Mouse (Mus musculus) megakaryocyte, embryonic 14.5 days (primary cell): Measurements from ENCODE around the gene Ankrd17. TPM values are rescaled to one million over a fixed set of nuclear protein-coding genes. Genes with fewer than 3 reads are reported as not detected.
A peak's percentile ranks its signal among the peaks of the same experiment; 100 is the strongest.

Experiments used
- H3K27me3 ChIP-seq: replicated peaks from 2 replicates; pipeline ENCODE3; 2012; ENCODE audit warnings: inconsistent platforms
- H3K36me3 ChIP-seq: replicated peaks from 2 replicates; pipeline ENCODE3; 2012; ENCODE audit warnings: low read length, inconsistent platforms, mixed read lengths
- H3K4me1 ChIP-seq: 2 replicates; pipeline ENCODE4 v1.6.1; 2012; ENCODE audit warnings: inconsistent platforms
- H3K4me3 ChIP-seq: replicated peaks from 2 replicates; pipeline ENCODE3; 2012; ENCODE audit warnings: moderate library complexity, mild to moderate bottlenecking, inconsistent platforms
- H3K9me3 ChIP-seq: 2 replicates; pipeline ENCODE4 v1.6.1; 2012; ENCODE audit warnings: inconsistent platforms
- FLI1 ChIP-seq: IDR thresholded peaks from 2 replicates; pipeline ENCODE4 v1.6.1; 2012; ENCODE audit warnings: low read length, inconsistent platforms, mixed read lengths
- GATA1 ChIP-seq: IDR thresholded peaks from 3 replicates; pipeline ENCODE4 v1.6.1; 2012; ENCODE audit warnings: mixed read lengths, low read length, inconsistent platforms, borderline replicate concordance
- polyA plus RNA-seq: library from polyadenylated mRNA; stranded (reverse); fragments of >175 nt; gene quantifications from 2 replicates; pipeline ENCODE4 v1.2.3, GENCODE M21; 2012; ENCODE audit warnings: low replicate concordance; ENCODE audit not compliant: insufficient read depth

Gene Ankrd17
- polyA plus RNA-seq: 5.3 and 6.6 TPM in 2 replicates

DNA sequence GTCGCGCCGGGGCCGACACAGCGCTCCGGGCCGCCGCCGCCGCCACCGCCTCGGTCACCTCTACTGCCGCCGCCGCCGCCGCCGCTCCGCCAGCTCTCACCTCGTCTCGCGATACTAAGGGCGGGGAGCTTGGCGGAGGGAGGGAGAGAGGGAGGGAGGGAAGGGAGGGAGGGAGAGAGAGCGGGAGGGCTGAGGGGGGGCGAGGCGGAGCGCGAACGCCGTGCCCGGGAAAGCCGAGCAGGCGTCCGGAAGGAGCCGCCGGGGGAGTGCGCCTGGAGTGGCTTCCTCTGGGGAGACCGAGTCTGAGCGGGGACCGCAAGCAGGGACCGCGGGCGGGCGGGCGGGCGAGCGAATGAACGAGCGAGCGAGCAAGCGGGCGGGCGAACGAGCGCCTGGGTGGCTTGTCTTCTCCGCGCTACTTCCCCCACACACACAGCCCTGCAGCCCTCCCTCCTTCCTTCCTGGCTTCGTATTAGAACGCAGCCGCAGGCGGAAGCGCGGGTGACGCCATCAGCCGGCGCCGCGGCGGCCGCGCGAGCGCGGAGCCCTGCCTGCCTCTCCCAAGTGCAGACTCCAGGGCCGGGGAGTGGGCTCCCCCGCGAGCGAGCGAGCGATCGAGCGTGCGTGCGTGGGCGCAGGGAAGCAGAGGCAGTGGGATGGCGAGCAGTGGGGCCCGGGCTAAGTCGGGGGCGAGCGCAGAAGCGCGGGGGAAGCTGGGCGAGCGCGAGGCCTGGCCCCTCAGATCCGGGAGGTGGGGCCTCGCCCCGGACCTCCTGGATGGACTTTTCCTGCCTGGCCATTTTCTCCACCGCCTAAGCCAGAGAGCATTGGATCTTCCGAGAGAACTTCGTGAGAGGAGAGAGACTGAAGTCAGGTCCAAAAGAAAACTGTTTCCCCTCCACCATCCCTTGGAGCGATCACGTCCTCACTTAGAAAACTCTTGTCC lies at the start of gene Ankrd17:
Gene Ankrd17 (minus strand): TSS at position 457 of the 946 bp plus-strand sequence.
- peaks cover 3% of the 10 kb centered on the region for H3K9me3 ChIP-seq
- H3K4me1 ChIP-seq: peaks cover 30% of the 10 kb centered on the region
- peak within 1 kb of the TSS; percentile 100 for H3K4me3 ChIP-seq
- peaks cover 19% of the 10 kb centered on the region for H3K36me3 ChIP-seq
- TF ChIP-seq GATA1 (no peak), FLI1 (no peak)
- H3K27me3 ChIP-seq: no peaks in the 10 kb centered on the region

DNA sequence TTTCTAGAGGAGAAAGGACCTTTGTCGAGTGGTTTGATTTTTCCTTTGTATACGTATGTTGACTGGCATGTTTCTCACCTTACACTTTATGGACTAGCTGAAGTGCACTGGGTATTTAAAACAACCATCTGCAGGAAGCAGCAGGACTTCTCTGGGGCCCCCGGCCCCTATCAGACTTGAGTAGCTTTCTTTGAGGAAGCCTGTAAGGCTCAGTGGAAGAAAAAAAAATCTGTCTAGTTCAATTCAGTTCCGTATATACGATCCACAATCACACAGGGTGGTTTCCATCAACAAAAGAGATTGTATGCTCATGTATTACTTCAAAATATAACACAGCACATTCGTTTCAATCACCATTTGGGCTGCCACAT lies 48.5 kb upstream of the Ankrd17 start:
- Histone ChIP-seq H3K9me3 (no peaks in the 10 kb centered on the region), H3K4me1 (no peaks in the 10 kb centered on the region), H3K36me3 (no peaks in the 10 kb centered on the region), H3K27me3 (no peaks in the 10 kb centered on the region), H3K4me3 (no peak overlapping the region)
- TF ChIP-seq FLI1 (no peak), GATA1 (no peak)

DNA sequence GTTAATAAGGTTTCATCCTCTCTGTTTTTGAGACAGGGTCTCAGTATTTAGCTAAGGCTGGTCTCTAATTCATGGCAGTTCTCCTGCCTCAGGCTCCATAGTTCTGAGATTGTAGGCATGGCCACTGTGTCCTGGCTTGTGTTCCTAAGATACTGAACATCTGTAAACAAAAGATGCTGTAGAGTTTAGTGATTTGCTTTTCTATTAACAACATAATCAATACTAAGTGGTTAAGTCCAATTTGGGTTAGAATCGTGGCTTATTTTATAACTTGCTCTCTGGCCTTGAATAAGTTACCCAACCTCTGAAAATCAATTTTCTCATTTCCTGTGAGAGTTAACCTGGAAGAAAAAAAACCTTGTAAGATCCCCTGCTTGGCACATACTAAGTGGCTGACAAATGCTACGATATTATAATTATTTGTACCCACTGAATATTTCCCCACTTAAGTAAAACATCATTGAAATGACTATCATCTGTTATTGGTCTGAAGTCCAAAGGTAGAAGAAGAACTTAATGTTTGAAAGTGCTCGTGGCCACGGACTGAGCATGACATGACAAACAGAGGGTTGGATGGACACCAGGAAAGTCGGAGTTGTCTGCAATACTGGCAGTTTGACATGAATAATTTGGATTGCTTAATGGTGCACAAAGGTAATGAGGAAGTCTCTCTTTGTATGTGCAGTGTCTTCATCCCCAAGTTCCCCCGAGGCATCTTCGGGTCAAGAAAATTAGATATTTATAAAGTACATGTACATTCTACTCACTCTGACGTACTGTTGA lies 48.0 kb upstream of the Ankrd17 start:
- TF ChIP-seq FLI1: no peak
- TF ChIP-seq GATA1: no peak
- no peaks in the 10 kb centered on the region for H3K36me3 ChIP-seq
- H3K27me3 ChIP-seq: no peaks in the 10 kb centered on the region
- H3K4me3 ChIP-seq: no peak overlapping the region
- no peaks in the 10 kb centered on the region for H3K4me1 ChIP-seq
- H3K9me3 ChIP-seq: no peaks in the 10 kb centered on the region

DNA sequence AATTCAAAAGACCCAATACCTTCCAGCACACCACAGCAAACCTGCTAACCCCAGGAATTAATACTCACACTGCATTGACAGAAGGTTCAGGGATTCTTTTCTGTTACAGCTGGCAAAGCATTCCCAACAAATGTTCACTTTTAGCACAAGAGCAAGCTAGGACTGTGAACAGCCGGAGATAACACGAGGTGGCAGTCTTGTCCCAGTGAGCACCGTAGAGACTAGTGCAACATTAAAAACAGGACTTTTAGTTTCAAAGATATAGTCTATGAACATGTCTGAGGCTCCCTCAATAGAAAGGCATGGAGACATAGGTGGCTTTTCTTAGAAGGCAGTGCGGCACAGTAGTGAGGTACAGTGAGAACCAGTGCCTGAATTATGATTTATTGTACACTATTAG lies 38.8 kb upstream of the Ankrd17 start:
- TF ChIP-seq GATA1: no peak
- TF ChIP-seq FLI1: no peak
- Histone ChIP-seq H3K4me1 (peaks cover 10% of the 10 kb centered on the region), H3K36me3 (no peaks in the 10 kb centered on the region)

DNA sequence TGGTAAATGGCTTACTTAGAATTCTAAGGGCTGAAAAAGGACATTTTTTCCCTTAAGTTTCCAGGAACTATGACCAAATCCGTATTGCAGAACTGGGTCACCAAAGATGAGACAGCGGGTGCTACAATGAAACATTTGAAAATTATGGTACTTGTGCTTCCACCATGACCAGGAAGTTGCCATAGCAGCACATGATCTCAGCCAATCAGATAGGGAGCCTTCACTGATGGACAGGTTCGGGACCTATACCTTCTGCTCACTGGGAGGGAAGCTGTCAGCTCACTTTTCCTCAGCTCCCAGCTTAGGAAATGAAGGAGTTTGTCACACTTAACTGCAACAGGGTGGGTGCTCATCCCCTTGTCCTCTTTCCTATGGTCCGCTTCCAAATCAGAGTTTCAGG lies 30.4 kb upstream of the Ankrd17 start:
- Histone ChIP-seq H3K4me1 (peaks cover 12% of the 10 kb centered on the region), H3K36me3 (no peaks in the 10 kb centered on the region), H3K4me3 (no peak overlapping the region), H3K27me3 (no peaks in the 10 kb centered on the region), H3K9me3 (no peaks in the 10 kb centered on the region)
- TF ChIP-seq FLI1: no peak
- no peak for TF ChIP-seq GATA1

More for the DNA sequence above, 38.8 kb upstream of the Ankrd17 start:
- Histone ChIP-seq H3K27me3 (no peaks in the 10 kb centered on the region), H3K9me3 (no peaks in the 10 kb centered on the region), H3K4me3 (no peak overlapping the region)

DNA sequence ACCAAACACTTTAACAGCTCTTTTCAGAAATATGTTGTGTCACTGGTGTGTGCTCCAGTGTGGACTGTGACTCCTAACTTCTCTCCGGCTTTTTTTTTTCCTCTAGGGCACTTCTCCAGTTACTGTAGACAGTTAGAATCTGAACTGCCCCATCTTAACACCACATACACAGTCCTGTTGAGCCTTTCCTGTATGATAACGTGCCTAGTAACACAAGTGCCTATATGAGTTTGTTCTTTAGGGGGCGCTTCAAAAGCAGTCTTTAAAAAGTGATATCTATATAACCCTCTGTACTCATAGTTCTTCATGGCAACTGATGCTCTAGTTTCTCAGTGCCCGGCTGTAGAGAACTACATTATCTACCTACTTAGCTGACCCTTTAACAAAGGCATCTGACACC lies 27.9 kb upstream of the Ankrd17 start:
- TF ChIP-seq GATA1 (no peak), FLI1 (no peak)
- H3K4me3 ChIP-seq: no peak overlapping the region
- no peaks in the 10 kb centered on the region for H3K27me3 ChIP-seq

DNA sequence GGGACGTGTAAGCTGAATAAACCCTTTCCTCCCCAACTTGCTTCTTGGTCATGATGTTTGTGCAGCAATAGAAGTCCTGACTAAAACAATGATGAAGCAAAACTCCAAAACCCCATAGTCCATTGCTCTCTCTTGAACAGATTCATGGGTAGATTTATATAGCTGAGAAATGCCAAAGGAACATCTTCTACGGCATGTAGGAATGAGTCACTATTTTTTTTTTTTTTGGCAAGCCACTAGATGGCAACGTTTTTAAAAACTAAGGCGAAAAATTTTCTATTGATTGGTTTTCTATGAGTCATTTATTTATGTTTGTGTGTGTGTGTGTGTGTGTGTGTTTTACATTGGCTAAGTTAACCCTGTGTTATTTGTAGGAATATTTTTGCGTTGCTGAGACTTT lies 27.4 kb upstream of the Ankrd17 start:
- TF ChIP-seq FLI1: no peak
- no peak for TF ChIP-seq GATA1
- no peaks in the 10 kb centered on the region for H3K27me3 ChIP-seq
- H3K36me3 ChIP-seq: no peaks in the 10 kb centered on the region
- peaks cover 11% of the 10 kb centered on the region for H3K4me1 ChIP-seq
- H3K4me3 ChIP-seq: no peak overlapping the region
- H3K9me3 ChIP-seq: no peaks in the 10 kb centered on the region

More for the DNA sequence above, 27.9 kb upstream of the Ankrd17 start:
- Histone ChIP-seq H3K4me1 (peaks cover 11% of the 10 kb centered on the region), H3K36me3 (no peaks in the 10 kb centered on the region), H3K9me3 (no peaks in the 10 kb centered on the region)

DNA sequence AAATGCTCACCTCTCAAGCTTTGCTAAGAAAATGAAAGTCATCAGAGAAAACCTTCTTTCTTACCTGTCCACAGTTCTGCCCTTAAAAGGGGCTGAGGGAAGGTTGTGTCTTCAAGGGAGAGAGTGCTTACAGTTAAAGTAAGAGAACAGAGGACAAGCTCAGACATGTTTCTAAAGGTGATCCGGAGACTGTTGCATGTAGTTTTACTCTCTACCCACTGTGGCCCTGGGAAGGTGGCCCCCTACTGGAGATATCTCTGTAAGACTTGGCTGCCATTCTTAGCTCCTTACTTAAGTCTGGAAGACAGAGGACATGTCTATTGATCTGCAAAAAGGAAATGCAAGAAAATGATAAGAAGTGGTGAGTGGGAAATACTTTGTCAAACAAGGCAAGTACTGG lies 16.7 kb upstream of the Ankrd17 start:
- Histone ChIP-seq H3K9me3 (no peaks in the 10 kb centered on the region), H3K4me1 (peaks cover 35% of the 10 kb centered on the region), H3K4me3 (peak overlapping the region; percentile 35), H3K27me3 (no peaks in the 10 kb centered on the region), H3K36me3 (no peaks in the 10 kb centered on the region)
- TF ChIP-seq FLI1: no peak
- no peak for TF ChIP-seq GATA1

DNA sequence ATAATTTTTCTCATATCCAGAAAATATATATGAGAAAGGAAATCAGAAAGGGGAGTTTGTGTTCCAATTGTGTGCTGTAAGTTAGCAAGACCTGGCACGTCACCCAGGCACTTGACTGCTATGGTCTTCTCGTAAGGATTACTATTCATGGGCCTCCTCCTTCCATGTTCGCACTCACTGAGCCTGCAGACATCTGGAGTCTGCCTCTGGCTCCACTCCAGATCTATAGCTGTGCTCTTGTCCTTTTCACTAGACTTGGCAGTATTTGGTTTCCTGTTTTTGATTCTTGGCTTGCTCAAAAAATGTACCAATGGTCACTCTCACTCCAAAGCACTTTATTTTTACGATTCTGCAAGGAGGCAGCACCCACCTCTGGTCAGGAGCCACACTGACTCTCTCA lies 15.1 kb upstream of the Ankrd17 start:
- Histone ChIP-seq H3K4me1 (peaks cover 20% of the 10 kb centered on the region), H3K27me3 (no peaks in the 10 kb centered on the region), H3K4me3 (no peak overlapping the region), H3K36me3 (no peaks in the 10 kb centered on the region), H3K9me3 (no peaks in the 10 kb centered on the region)
- TF ChIP-seq FLI1 (no peak), GATA1 (no peak)

DNA sequence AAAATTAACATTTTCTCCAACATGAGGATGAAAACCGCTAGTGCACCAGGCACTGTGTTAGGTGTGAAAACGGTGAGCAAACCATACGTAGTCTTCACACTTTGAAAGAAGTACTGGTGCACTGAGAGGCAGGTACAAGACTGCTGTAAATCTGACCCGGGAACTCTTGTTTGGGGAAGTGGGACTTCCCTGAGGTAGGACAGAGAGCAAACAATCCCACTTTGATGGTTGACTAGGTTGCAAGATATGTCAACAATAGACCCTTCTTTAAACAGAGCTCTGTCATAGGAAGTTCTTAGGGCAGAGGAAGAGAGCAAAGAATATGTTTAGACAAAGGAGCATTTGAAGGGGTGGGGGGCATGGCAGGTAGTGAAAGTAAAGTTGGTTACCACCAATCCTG lies 7.3 kb upstream of the Ankrd17 start:
- H3K4me3 ChIP-seq: no peak overlapping the region
- no peaks in the 10 kb centered on the region for H3K36me3 ChIP-seq
- no peak for TF ChIP-seq GATA1
- TF ChIP-seq FLI1: no peak
- no peaks in the 10 kb centered on the region for H3K27me3 ChIP-seq
- H3K4me1 ChIP-seq: peaks cover 4% of the 10 kb centered on the region; the same call in 1 of the 2 replicates
- peaks cover 14% of the 10 kb centered on the region for H3K9me3 ChIP-seq
